Mouse (Mus musculus): ENCODE measurements around the gene Tdrd1. TPM values are rescaled to one million over a fixed set of nuclear protein-coding genes. Genes with fewer than 3 reads are reported as not detected.

Tdrd1 gene
- total RNA-seq, 2 experiments from 2014 or later: 0.28 to 0.44 TPM

- DNase-seq (ENCODE audit: low spot score in 2 of 2): peak; percentile 50 to 52
Measured at GRCm38 (mm10) chr19:56908472-56909270, 82.7 kb downstream of the Tdrd1 start.

- DNase-seq (ENCODE audit: low spot score in 2 of 2): no peak
Measured at GRCm38 (mm10) chr19:56910561-56910960, 84.6 kb downstream of the Tdrd1 start.

DNA sequence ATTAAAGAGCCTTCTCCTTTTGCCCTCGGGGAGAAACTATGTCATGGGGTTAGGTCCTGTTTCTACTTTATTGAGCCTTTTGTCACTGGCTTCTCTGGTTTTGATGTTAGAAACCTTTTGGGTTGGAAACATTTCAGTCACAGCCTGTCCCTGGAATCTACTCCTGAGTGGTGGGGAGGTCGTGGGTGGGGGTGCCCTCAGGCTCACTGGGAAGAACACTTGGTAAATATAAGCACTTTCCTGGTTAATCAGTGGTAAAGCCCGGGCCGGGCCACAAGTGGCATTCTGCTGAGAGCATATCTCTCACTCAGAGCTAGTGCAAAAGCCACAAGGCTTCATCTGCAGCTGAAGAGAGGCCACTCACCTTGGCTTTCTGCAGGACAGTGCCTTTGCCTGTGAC is 87.8 kb downstream of the Tdrd1 start:
- DNase-seq (ENCODE audit: low spot score in 2 of 2): no peak

DNA sequence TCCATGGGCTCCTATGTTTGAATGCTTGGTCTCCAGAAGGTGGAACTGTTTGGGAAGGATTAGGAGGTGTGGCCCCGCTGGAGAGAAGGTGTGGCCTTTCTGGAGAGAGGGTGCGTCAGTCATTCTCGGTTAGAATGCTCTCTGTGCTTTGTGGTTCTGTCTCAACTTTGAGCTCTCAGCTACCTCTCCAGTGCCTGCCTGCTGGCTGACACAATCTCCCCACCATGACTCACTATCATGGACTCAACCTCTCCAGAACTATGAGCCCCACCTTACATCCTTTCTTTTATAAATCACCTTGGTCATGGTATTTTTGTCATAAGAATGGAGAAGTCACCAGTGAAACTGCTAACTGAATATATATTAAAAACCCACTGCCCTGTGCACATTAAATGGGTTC is 88.6 kb downstream of the Tdrd1 start:
- no peak for DNase-seq (ENCODE audit: low spot score in 2 of 2)

DNA sequence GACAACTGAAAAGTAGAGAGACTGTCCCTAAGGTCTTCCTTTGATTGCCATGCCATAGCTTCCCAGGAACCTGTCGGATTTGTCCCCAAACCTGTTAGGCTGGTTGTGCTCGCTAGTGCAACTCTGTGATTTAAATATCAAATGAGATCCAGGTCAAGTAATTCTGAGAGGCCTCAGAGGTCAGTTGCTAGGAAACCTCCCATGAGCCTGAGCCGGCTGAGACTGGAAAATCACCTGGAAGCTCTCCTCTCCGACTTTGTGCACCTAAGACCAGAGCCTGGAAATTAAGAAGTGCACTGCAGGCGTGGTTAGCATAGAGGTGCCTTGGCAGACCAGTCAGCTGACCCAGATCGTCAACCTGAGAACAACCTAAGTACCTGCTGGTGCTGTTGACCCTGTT is 89.1 kb downstream of the Tdrd1 start:
- DNase-seq (ENCODE audit: low spot score in 2 of 2): no peak

Other genes starting within 250 kb of the Tdrd1 start
- 10 to 100 TPM; 50.2 to 50.7 TPM for gene Adrb1, start 104.0 kb upstream of the Tdrd1 start, total RNA-seq (2021)
- gene Ccdc186, start 4.0 kb upstream of the Tdrd1 start, total RNA-seq (2021): 10 to 100 TPM; 59.2 to 59.6 TPM
- gene Vwa2, start 48.0 kb downstream of the Tdrd1 start, total RNA-seq (2021): not detected
- gene Afap1l2, start 182.0 kb downstream of the Tdrd1 start, total RNA-seq (2021): 1 to 10 TPM; 7.5 to 8.0 TPM